Mouse (Mus musculus): ENCODE results near the gene Apol9a.
A peak's percentile ranks its signal among the peaks of the same experiment; 100 is the strongest.
"Not testable (repeated sequence)": the region's sequence is repeated elsewhere in the genome, so short reads cannot be mapped to it uniquely, and the experiment has no call there.

Gene Apol9a

GRCm38 (mm10) chr15:77411035-77411434 is at the start of gene Apol9a:
Apol9a (minus strand) TSS chr15:77411135.
- DNase-seq (ENCODE audit: low spot score in 2 of 2), result not testable (repeated sequence)

- DNase-seq (ENCODE audit: low spot score in 2 of 2), result peak in 1 of 2 experiments; percentile 13
Measured at GRCm38 (mm10) chr15:77449927-77450326, 39.0 kb upstream of the Apol9a start.

GRCm38 (mm10) chr15:77447392-77447791 is 36.5 kb upstream of the Apol9a start, which contains the start of gene Apol7b:
Apol7b (minus strand) TSS chr15:77447492.
- DNase-seq (ENCODE audit: low spot score in 2 of 2), result not testable (repeated sequence)

GRCm38 (mm10) chr15:77445668-77446067 is 34.7 kb upstream of the Apol9a start:
- not testable (repeated sequence) for DNase-seq (ENCODE audit: low spot score in 2 of 2)

- DNase-seq (ENCODE audit: low spot score in 2 of 2), result peak; percentile 14 to 56
Measured at GRCm38 (mm10) chr15:77444746-77445145, 33.8 kb upstream of the Apol9a start.

- DNase-seq (ENCODE audit: low spot score in 2 of 2), result not testable (repeated sequence)
Measured at GRCm38 (mm10) chr15:77428690-77429448, 17.9 kb upstream of the Apol9a start.

GRCm38 (mm10) chr15:77422925-77423324 is 12.0 kb upstream of the Apol9a start:
- DNase-seq (ENCODE audit: low spot score in 2 of 2), result not testable (repeated sequence)

GRCm38 (mm10) chr15:77419657-77420056 is 8.7 kb upstream of the Apol9a start:
- DNase-seq (ENCODE audit: low spot score in 2 of 2), result not testable (repeated sequence)

- DNase-seq (ENCODE audit: low spot score in 2 of 2), result not testable (repeated sequence)
Measured at GRCm38 (mm10) chr15:77416655-77417333, 5.9 kb upstream of the Apol9a start.

- not testable (repeated sequence) for DNase-seq (ENCODE audit: low spot score in 2 of 2)
Measured at GRCm38 (mm10) chr15:77415653-77416052, 4.7 kb upstream of the Apol9a start.

- not testable (repeated sequence) for DNase-seq (ENCODE audit: low spot score in 2 of 2)
Measured at GRCm38 (mm10) chr15:77412695-77413094, 1.8 kb upstream of the Apol9a start.

- DNase-seq (ENCODE audit: low spot score in 2 of 2), result not testable (repeated sequence)
Measured at GRCm38 (mm10) chr15:77406370-77406769, 4.6 kb downstream of the Apol9a start.

GRCm38 (mm10) chr15:77399027-77399426 is 11.9 kb downstream of the Apol9a start, which contains the start of gene Apol7a:
Apol7a (minus strand) TSS chr15:77399110.
- not testable (repeated sequence) for DNase-seq (ENCODE audit: low spot score in 2 of 2)

- peak in 1 of 2 experiments; percentile 38 for DNase-seq (ENCODE audit: low spot score in 2 of 2)
Measured at GRCm38 (mm10) chr15:77397450-77398132, 13.3 kb downstream of the Apol9a start.

- DNase-seq (ENCODE audit: low spot score in 2 of 2), result not testable (repeated sequence)
Measured at GRCm38 (mm10) chr15:77393832-77394231, 17.1 kb downstream of the Apol9a start.

- no peak for DNase-seq (ENCODE audit: low spot score in 2 of 2)
Measured at GRCm38 (mm10) chr15:77387462-77387861, 23.5 kb downstream of the Apol9a start.

GRCm38 (mm10) chr15:77384340-77385030 is 26.4 kb downstream of the Apol9a start:
- DNase-seq (ENCODE audit: low spot score in 2 of 2), result no peak

GRCm38 (mm10) chr15:77382880-77383279 is 28.1 kb downstream of the Apol9a start:
- DNase-seq (ENCODE audit: low spot score in 2 of 2), result no peak

GRCm38 (mm10) chr15:77382271-77382850 is 28.6 kb downstream of the Apol9a start:
- no peak for DNase-seq (ENCODE audit: low spot score in 2 of 2)

GRCm38 (mm10) chr15:77381481-77381880 is 29.5 kb downstream of the Apol9a start:
- DNase-seq (ENCODE audit: low spot score in 2 of 2), result no peak

- DNase-seq (ENCODE audit: low spot score in 2 of 2), result no peak
Measured at GRCm38 (mm10) chr15:77379921-77380320, 31.0 kb downstream of the Apol9a start.
